Mouse (Mus musculus) right cerebral cortex, postnatal 4 days (tissue): ENCODE measurements around the gene Wbp2.
"Not testable (repeated sequence)": the region's sequence is repeated elsewhere in the genome, so short reads cannot be mapped to it uniquely, and the experiment has no call there.

Source experiments
- DNase-seq: peaks from one replicate; pipeline ENCODE4 v3.0.0-alpha.2; 2022

The Wbp2 gene

GRCm38 (mm10) chr11:116086258-116087193 lies at the start of gene Wbp2:
Gene Wbp2 (minus strand): TSS chr11:116086995.
- DNase-seq = peak; percentile 94

- no peak for DNase-seq
Observed at GRCm38 (mm10) chr11:116134171-116134570, 47.4 kb upstream of the Wbp2 start.

GRCm38 (mm10) chr11:116133497-116133896 lies 46.7 kb upstream of the Wbp2 start:
- DNase-seq = no peak

GRCm38 (mm10) chr11:116132366-116133333 lies 45.9 kb upstream of the Wbp2 start:
- DNase-seq = no peak

- no peak for DNase-seq
Observed at GRCm38 (mm10) chr11:116131349-116132170, 44.8 kb upstream of the Wbp2 start.

- peak; percentile 86 for DNase-seq
Observed at GRCm38 (mm10) chr11:116130488-116131205, 43.9 kb upstream of the Wbp2 start, which contains the start of gene Trim65. Gene Trim65 (minus strand): TSS chr11:116131128.

GRCm38 (mm10) chr11:116129993-116130487 lies 43.2 kb upstream of the Wbp2 start:
- no peak for DNase-seq

GRCm38 (mm10) chr11:116129091-116129790 lies 42.4 kb upstream of the Wbp2 start:
- DNase-seq = no peak

GRCm38 (mm10) chr11:116127986-116128385 lies 41.2 kb upstream of the Wbp2 start:
- DNase-seq = no peak

GRCm38 (mm10) chr11:116127156-116127980 lies 40.6 kb upstream of the Wbp2 start, which contains the start of gene Trim47:
Gene Trim47 (minus strand): TSS chr11:116127210.
- peak; percentile 52 for DNase-seq

GRCm38 (mm10) chr11:116126261-116126660 lies 39.5 kb upstream of the Wbp2 start:
- no peak for DNase-seq

- not testable (repeated sequence) for DNase-seq
Observed at GRCm38 (mm10) chr11:116121731-116122245, 35.0 kb upstream of the Wbp2 start.

GRCm38 (mm10) chr11:116117819-116118218 lies 31.0 kb upstream of the Wbp2 start:
- DNase-seq = no peak

GRCm38 (mm10) chr11:116117241-116117640 lies 30.4 kb upstream of the Wbp2 start:
- DNase-seq = no peak

GRCm38 (mm10) chr11:116111611-116112203 lies 24.9 kb upstream of the Wbp2 start:
- no peak for DNase-seq

- no peak for DNase-seq
Observed at GRCm38 (mm10) chr11:116111067-116111466, 24.3 kb upstream of the Wbp2 start.

GRCm38 (mm10) chr11:116110540-116110939 lies 23.7 kb upstream of the Wbp2 start:
- no peak for DNase-seq

GRCm38 (mm10) chr11:116110131-116110530 lies 23.3 kb upstream of the Wbp2 start:
- no peak for DNase-seq
